Mouse (Mus musculus) small intestine, adult 2 months (tissue): ENCODE measurements around the gene Tbx6.

Source experiments
- CTCF ChIP-seq: fragments of 200-500 bp; IDR thresholded peaks from 2 replicates; pipeline ENCODE4 v1.5.1; 2012; ENCODE audit warnings: low read depth, mild to moderate bottlenecking, control low read depth, inconsistent platforms, low read length, moderate library complexity, mixed read lengths; ENCODE audit not compliant: insufficient replicate concordance, insufficient read length; ENCODE audit errors: extremely low read depth
- POLR2A ChIP-seq: fragments of 200-500 bp; IDR thresholded peaks from 2 replicates; pipeline ENCODE4 v1.6.1; 2012; ENCODE audit warnings: low read depth, mild to moderate bottlenecking, control low read depth, inconsistent platforms, low read length, moderate library complexity

DNA sequence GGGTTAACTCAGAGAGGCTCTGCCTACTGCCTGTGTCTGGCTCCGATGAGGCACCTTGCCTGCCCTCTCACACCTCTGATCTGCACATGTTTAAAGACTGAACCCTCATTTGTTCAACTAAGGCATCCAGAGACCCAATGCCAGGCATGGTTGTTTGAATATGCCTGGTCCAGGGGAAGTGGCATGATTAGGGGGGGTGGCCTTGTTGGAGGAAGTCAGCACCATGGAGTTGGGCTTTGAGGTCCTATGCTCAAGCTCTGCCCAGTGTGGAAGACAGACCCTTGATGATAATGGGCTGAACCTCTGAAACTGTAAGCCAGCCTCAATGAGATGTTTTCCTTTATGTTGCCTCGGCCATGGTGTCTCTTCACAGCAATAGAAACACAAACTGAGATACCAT, 7.9 kb upstream of the Tbx6 start:
- TF ChIP-seq CTCF (no peak), POLR2A (no peak)
